Mouse (Mus musculus) midbrain, postnatal 0 days (tissue): Measurements from ENCODE around the gene Tmem168. TPM values are rescaled to one million over a fixed set of nuclear protein-coding genes. Genes with fewer than 3 reads are reported as not detected.

ENCODE experiments used
- ATAC-seq: fragments of 200-750 bp; cut with Nextera tagmentation; 2 replicates; pipeline ENCODE4 v1.8.0; 2017; ENCODE audit warnings: moderate number of reproducible peaks, mild to moderate bottlenecking, moderate TSS enrichment, moderate library complexity; ENCODE audit not compliant: low FRiP score
- DNase-seq: peaks from one replicate; pipeline ENCODE4 v3.0.0-alpha.2; 2015; ENCODE audit warnings: low spot score
- H3K27ac ChIP-seq: fragments of 300-500 bp; sonication (generic); 2 replicates; pipeline ENCODE4 v1.5.1; 2014; ENCODE audit warnings: low read depth, mild to moderate bottlenecking, low read length, mixed read lengths
- H3K27me3 ChIP-seq: fragments of 300-500 bp; sonication (generic); 2 replicates; pipeline ENCODE4 v1.6.1; 2014; ENCODE audit warnings: low read length, control low read depth, mixed read lengths; ENCODE audit not compliant: insufficient read depth
- H3K36me3 ChIP-seq: fragments of 300-500 bp; sonication (generic); 2 replicates; pipeline ENCODE4 v1.6.1; 2014; ENCODE audit warnings: low read length, control low read depth, mixed read lengths; ENCODE audit not compliant: insufficient read depth
- H3K4me1 ChIP-seq: fragments of 300-500 bp; sonication (generic); 2 replicates; pipeline ENCODE4 v1.6.1; 2014; ENCODE audit warnings: mild to moderate bottlenecking, control low read depth, antibody characterized with exemption, low read length, mixed read lengths; ENCODE audit not compliant: insufficient read depth
- H3K4me2 ChIP-seq: fragments of 300-500 bp; sonication (generic); 2 replicates; pipeline ENCODE4 v1.6.1; 2014; ENCODE audit warnings: low read depth, mild to moderate bottlenecking, low read length, mixed read lengths; ENCODE audit not compliant: poor library complexity, severe bottlenecking
- H3K4me3 ChIP-seq: fragments of 300-500 bp; sonication (generic); 2 replicates; pipeline ENCODE4 v1.5.1; 2014; ENCODE audit warnings: low read depth, mild to moderate bottlenecking, low read length, moderate library complexity
- H3K9ac ChIP-seq: fragments of 300-500 bp; sonication (generic); replicated peaks from 2 replicates; pipeline ENCODE4 v1.6.1; 2014; ENCODE audit warnings: mild to moderate bottlenecking, low read length, moderate library complexity, mixed read lengths; ENCODE audit not compliant: poor library complexity, severe bottlenecking
- H3K9me3 ChIP-seq: fragments of 300-500 bp; sonication (generic); 2 replicates; pipeline ENCODE4 v1.6.1; 2016; ENCODE audit warnings: low read length, control low read depth
- CTCF ChIP-seq: IDR thresholded peaks from 2 replicates; pipeline ENCODE4 v1.5.1; 2016; ENCODE audit warnings: antibody characterized with exemption, mild to moderate bottlenecking
- WGBS: fragments of 180-500 bp; shearing (Covaris S2); extraction: QIAGEN DNeasy Blood & Tissue Kit; methylation state at CpG from one replicate; pipeline ENCODE4 v1.1.7; 2014; 5-methylcytosine and 5-hydroxymethylcytosine counted together
- polyA plus RNA-seq: library from polyadenylated mRNA; unstranded; fragments of >200 nt; fragmentation: Nextera tagmentation; extraction: Ambion mirVana; gene quantifications from 2 replicates; pipeline ENCODE4 v1.2.1, GENCODE M21; 2015
- total RNA-seq: library from RNA; depleted of rRNA; stranded (reverse); fragments of >200 nt; gene quantifications from 2 replicates; pipeline ENCODE4 v1.2.3, GENCODE M21; 2014

Tmem168 gene
- total and polyA plus RNA-seq, 2 experiments from 2014 or later: 15.0 to 16.6 TPM

GRCm38 (mm10) chr6:13632571-13632970 lies 24.7 kb upstream of the Tmem168 start:
- Histone ChIP-seq H3K27ac (no peak overlapping the region), H3K9ac (no peak overlapping the region), H3K4me3 (no peak overlapping the region), H3K36me3 (no peaks in the 10 kb centered on the region), H3K4me2 (no peak overlapping the region), H3K4me1 (no peaks in the 10 kb centered on the region), H3K27me3 (no peaks in the 10 kb centered on the region), H3K9me3 (no peaks in the 10 kb centered on the region)
- WGBS: 89% methylated on average over 1 of the region's 1 CpGs
- ATAC-seq (no peak), DNase-seq (no peak)
- TF ChIP-seq CTCF: no peak

- 76% methylated on average over 2 of the region's 2 CpGs for WGBS
- Histone ChIP-seq H3K4me2 (no peak overlapping the region), H3K4me3 (no peak overlapping the region), H3K9me3 (no peaks in the 10 kb centered on the region), H3K4me1 (no peaks in the 10 kb centered on the region), H3K27ac (no peak overlapping the region), H3K36me3 (no peaks in the 10 kb centered on the region), H3K9ac (no peak overlapping the region), H3K27me3 (no peaks in the 10 kb centered on the region)
- no peak for TF ChIP-seq CTCF
- DNase-seq (no peak), ATAC-seq (no peak)
Observed at GRCm38 (mm10) chr6:13630607-13631006, 22.7 kb upstream of the Tmem168 start.

GRCm38 (mm10) chr6:13619618-13620017 lies 11.7 kb upstream of the Tmem168 start:
- H3K36me3 ChIP-seq: no peaks in the 10 kb centered on the region

GRCm38 (mm10) chr6:13617110-13617509 lies 9.2 kb upstream of the Tmem168 start:
- no peaks in the 10 kb centered on the region for H3K9me3 ChIP-seq
- no peak overlapping the region for H3K4me3 ChIP-seq
- no peaks in the 10 kb centered on the region for H3K27me3 ChIP-seq
- ATAC-seq: no peak
- 93% methylated on average over 3 of the region's 3 CpGs for WGBS
- H3K9ac ChIP-seq: no peak overlapping the region
- no peak for TF ChIP-seq CTCF
- H3K4me2 ChIP-seq: no peak overlapping the region
- no peak for DNase-seq
- no peaks in the 10 kb centered on the region for H3K4me1 ChIP-seq
- no peaks in the 10 kb centered on the region for H3K36me3 ChIP-seq
- H3K27ac ChIP-seq: no peak overlapping the region

More at GRCm38 (mm10) chr6:13619618-13620017, 11.7 kb upstream of the Tmem168 start:
- TF ChIP-seq CTCF: no peak
- DNase-seq (no peak), ATAC-seq (no peak)
- H3K4me1 ChIP-seq: no peaks in the 10 kb centered on the region
- H3K9me3 ChIP-seq: no peaks in the 10 kb centered on the region
- H3K4me2 ChIP-seq: no peak overlapping the region
- no peak overlapping the region for H3K4me3 ChIP-seq
- 94% methylated on average over 2 of the region's 2 CpGs for WGBS
- no peak overlapping the region for H3K27ac ChIP-seq
- H3K9ac ChIP-seq: no peak overlapping the region
- no peaks in the 10 kb centered on the region for H3K27me3 ChIP-seq

- Histone ChIP-seq H3K27ac (no peak overlapping the region), H3K4me1 (no peaks in the 10 kb centered on the region), H3K4me3 (no peak overlapping the region), H3K9me3 (no peaks in the 10 kb centered on the region), H3K9ac (no peak overlapping the region), H3K36me3 (no peaks in the 10 kb centered on the region), H3K4me2 (no peak overlapping the region), H3K27me3 (no peaks in the 10 kb centered on the region)
- TF ChIP-seq CTCF: no peak
- ATAC-seq: no peak
- no peak for DNase-seq
- 97% methylated on average over 3 of the region's 3 CpGs for WGBS
Observed at GRCm38 (mm10) chr6:13614568-13614967, 6.7 kb upstream of the Tmem168 start.

- ATAC-seq: no peak
- Histone ChIP-seq H3K36me3 (no peaks in the 10 kb centered on the region), H3K27me3 (no peaks in the 10 kb centered on the region), H3K4me1 (no peaks in the 10 kb centered on the region), H3K4me2 (no peak overlapping the region), H3K9ac (no peak overlapping the region), H3K4me3 (no peak overlapping the region), H3K27ac (no peak overlapping the region), H3K9me3 (no peaks in the 10 kb centered on the region)
- TF ChIP-seq CTCF: no peak
- 87% methylated on average over 3 of the region's 3 CpGs for WGBS
- no peak for DNase-seq
Observed at GRCm38 (mm10) chr6:13613671-13614070, 5.8 kb upstream of the Tmem168 start.
